Mouse (Mus musculus) neural tube, embryonic 10.5 days (tissue): ENCODE data around the gene Riiad1.

ENCODE experiments used
- DNase-seq: peaks from one replicate; pipeline ENCODE4 v3.0.0-alpha.2; 2017; ENCODE audit warnings: low spot score; ENCODE audit errors: extremely low spot score

Riiad1 gene

GRCm38 (mm10) chr3:94463926-94464578, 16.1 kb downstream of the Riiad1 start:
- DNase-seq: no peak

DNA sequence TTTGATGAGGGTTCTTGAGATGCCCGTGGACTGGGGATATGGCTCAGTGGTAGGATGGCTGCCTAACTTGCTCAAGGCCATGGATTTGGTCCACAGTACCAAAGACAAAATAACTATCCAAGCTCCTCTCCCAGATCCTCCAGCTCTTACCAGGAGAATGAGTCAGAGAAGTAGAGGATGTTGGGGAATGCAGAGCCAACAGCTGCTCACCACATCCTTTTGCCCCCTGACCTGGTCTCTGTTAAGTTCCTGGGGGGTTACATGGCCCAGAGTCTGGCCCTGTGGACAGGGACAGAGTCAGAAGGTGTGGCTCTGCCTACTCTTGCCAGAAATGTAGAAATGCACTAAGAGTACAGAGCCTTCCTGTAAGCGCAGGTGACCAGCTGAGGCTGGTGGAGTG, 20.3 kb downstream of the Riiad1 start:
- DNase-seq: no peak

GRCm38 (mm10) chr3:94457055-94457454, 23.1 kb downstream of the Riiad1 start:
- no peak for DNase-seq

DNA sequence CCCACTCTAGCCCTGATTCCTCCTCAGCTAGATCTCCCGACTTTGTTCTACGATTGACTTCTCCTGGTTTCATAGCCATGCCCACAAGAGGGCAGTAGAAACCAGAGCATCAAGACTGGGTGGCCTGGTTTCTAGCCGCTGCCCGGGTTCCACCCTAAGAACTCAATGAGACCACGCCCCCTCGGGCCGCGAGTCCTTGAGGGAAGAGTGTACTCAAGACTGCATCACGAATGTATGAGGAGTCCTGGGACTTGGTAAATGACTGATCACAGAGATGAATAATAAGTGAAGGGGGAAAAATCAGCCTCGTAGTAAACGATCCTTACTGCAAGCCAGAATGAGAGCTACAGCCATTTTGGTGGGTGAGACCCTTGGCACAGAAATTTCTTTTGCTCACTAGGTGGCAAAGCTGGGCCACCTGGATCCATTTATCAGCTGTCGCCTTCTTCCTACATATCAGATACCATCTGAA, 23.6 kb downstream of the Riiad1 start:
- peak; percentile 86 for DNase-seq

DNA sequence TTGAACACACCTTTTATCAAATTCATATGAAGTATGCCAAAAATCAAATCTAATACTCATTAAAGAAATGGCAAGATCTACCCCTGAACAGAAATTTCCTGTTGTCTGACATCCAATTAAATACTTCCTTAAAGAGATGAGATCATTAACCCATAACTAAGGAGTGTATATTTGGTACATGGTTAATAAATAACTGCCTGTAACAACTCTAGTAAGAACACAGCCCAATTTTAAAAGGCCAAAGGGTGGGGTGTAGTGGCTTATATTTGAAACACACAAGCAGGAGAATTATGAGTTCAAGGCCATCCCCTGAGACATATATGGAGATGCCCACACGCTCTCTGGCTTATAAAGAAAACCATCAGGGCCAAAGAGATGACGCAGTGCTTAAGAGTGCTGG, 30.8 kb downstream of the Riiad1 start:
- no peak for DNase-seq

DNA sequence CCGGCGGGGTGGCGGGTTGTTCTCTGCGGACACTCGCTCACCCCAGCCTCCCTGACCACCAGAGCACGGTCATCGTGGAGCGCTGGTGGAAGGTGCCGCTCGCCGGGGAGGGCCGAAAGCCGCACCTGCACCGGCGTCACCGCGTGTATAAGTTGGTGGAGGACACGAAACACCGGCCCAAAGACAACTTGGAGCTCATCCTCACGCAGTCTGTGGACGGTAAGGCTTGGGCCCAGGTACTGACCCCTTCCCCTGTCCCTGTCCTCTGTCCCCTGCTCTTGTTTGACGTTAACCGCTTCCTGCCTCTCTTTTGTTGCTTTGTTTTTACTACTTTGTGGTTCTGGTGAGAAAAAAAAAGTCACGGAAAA, 36.6 kb downstream of the Riiad1 start, which contains the start of gene Oaz3:
Gene Oaz3 (minus strand): TSS at position 319 of the 368 bp plus-strand sequence.
- DNase-seq: no peak

DNA sequence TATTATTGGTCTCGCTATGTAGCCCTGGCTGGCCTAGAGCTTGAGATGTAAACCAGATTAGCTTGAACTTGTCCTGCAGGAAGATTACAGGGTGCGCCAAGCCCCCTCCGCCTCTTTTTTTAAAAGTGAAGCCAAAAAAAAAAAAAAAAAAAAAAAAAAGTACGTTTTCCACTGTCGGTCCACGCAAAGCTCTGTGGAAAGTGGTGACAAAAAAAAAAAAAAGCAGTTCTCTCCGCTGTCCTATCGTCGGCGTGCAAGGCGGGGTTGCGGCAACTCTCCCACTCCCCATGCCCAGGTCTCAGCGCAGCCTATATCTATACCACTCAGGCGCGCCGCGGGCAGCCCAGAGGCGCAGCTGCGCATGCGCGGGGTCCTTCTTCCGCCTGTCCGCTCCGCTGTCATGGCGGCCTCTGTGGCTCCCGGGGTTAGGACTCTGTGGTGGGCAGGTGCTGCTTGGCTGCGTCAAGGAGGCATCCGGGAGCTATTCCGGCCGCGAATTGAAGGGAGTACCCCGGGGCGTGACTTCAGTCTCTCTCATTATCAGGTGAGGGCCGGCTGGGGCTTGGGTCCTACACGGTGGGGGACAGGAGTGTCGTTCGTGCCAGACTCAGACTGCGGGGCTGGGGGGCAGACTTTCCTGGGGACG, 37.1 kb downstream of the Riiad1 start, which contains the start of gene Mrpl9:
Gene Mrpl9 (plus strand): TSS at position 368 of the 646 bp plus-strand sequence.
- peak; percentile 97 for DNase-seq

DNA sequence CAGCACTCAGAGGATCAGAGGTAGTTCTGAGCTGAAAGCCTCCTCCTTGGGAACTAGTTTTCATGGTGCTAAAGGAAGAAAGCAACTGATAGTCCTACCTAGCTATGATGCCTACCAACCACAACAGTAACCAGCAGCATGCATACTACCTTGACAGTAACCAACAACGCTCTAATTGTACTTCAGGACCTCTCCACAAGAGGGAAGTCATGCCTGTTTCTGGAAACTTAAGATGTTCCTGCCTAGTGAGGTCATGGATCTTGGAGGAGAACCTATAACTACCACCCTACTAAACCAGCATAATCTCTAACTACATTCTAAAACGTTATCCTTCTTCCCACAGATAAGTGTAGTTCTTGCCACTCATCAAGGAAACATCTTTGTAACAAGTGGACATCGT, 39.0 kb downstream of the Riiad1 start:
- DNase-seq: no peak

GRCm38 (mm10) chr3:94436420-94436819, 43.7 kb downstream of the Riiad1 start:
- no peak for DNase-seq

GRCm38 (mm10) chr3:94434305-94434704, 45.8 kb downstream of the Riiad1 start:
- DNase-seq: no peak

GRCm38 (mm10) chr3:94430980-94431379, 49.2 kb downstream of the Riiad1 start:
- DNase-seq: no peak
